Mouse (Mus musculus) kidney, adult 2 months (tissue): ENCODE data around the gene Ston1. TPM values are rescaled to one million over a fixed set of nuclear protein-coding genes. Genes with fewer than 3 reads are reported as not detected.
A peak's percentile ranks its signal among the peaks of the same experiment; 100 is the strongest.

ENCODE experiments used
- DNase-seq: peaks from one replicate; pipeline ENCODE4 v3.0.0; 2021
- H3K27ac ChIP-seq: fragments of 200-500 bp; 2 replicates; pipeline ENCODE4 v1.5.1; 2012; ENCODE audit warnings: low read depth, low read length, control low read depth, inconsistent platforms; ENCODE audit not compliant: insufficient read depth
- H3K27me3 ChIP-seq: fragments of 200-500 bp; replicated peaks from 2 replicates; pipeline ENCODE4 v1.6.1; 2012; ENCODE audit warnings: mild to moderate bottlenecking, moderate library complexity, low read length, inconsistent platforms; ENCODE audit not compliant: control insufficient read depth, insufficient read depth
- H3K36me3 ChIP-seq: fragments of 200-500 bp; 2 replicates; pipeline ENCODE4 v1.6.1; 2012; ENCODE audit warnings: mild to moderate bottlenecking, moderate library complexity, low read length, inconsistent platforms; ENCODE audit not compliant: control insufficient read depth, insufficient read depth
- H3K4me1 ChIP-seq: fragments of 200-500 bp; 2 replicates; pipeline ENCODE4 v1.6.1; 2011; ENCODE audit warnings: low read length; ENCODE audit not compliant: control insufficient read depth, insufficient read depth
- H3K4me3 ChIP-seq: fragments of 200-500 bp; 2 replicates; pipeline ENCODE4 v1.5.1; 2011; ENCODE audit warnings: mild to moderate bottlenecking, low read depth, low read length, control low read depth; ENCODE audit not compliant: insufficient read depth
- CTCF ChIP-seq: fragments of 200-500 bp; conservative IDR thresholded peaks from 2 replicates; pipeline ENCODE4 v1.5.1; 2011; ENCODE audit warnings: low read depth, mild to moderate bottlenecking, control low read depth, low read length, moderate library complexity, mixed read lengths; ENCODE audit not compliant: insufficient read depth, insufficient read length
- POLR2A ChIP-seq: fragments of 200-500 bp; IDR thresholded peaks from one replicate; pipeline ENCODE4 v1.6.1; 2011; ENCODE audit warnings: low read depth, low read length, control low read depth
- WGBS: fragments of 180-500 bp; shearing (Covaris S2); methylation state at CpG from one replicate; pipeline ENCODE4 v1.1.7; 2018; 5-methylcytosine and 5-hydroxymethylcytosine counted together
- polyA plus RNA-seq: library from polyadenylated mRNA; depleted of rRNA; stranded (reverse); fragments of >200 nt; gene quantifications from 2 replicates; pipeline ENCODE4 v1.2.3, GENCODE M21; 2012

Ston1 gene
- polyA plus RNA-seq, 1 experiment: 25.6 TPM

- peaks cover 21% of the 10 kb centered on the region for H3K4me1 ChIP-seq
- WGBS: 62% methylated on average over 3 of the region's 3 CpGs
Measured at GRCm38 (mm10) chr17:88632631-88633030, 35.1 kb downstream of the Ston1 start.

GRCm38 (mm10) chr17:88636076-88636475 lies 38.6 kb downstream of the Ston1 start:
- 70% methylated on average over 14 of the region's 14 CpGs for WGBS
- TF ChIP-seq CTCF: no peak
- no peak for TF ChIP-seq POLR2A
- no peaks in the 10 kb centered on the region for H3K27me3 ChIP-seq
- H3K36me3 ChIP-seq: no peaks in the 10 kb centered on the region; the same call in 1 of the 2 replicates
- H3K4me1 ChIP-seq: peaks cover 9% of the 10 kb centered on the region
- no peak overlapping the region for H3K27ac ChIP-seq
- no peak for DNase-seq
- no peak overlapping the region for H3K4me3 ChIP-seq

More at GRCm38 (mm10) chr17:88632631-88633030, 35.1 kb downstream of the Ston1 start:
- H3K4me3 ChIP-seq: no peak overlapping the region
- H3K36me3 ChIP-seq: no peaks in the 10 kb centered on the region; the same call in 1 of the 2 replicates
- no peaks in the 10 kb centered on the region for H3K27me3 ChIP-seq
- no peak overlapping the region for H3K27ac ChIP-seq
- DNase-seq: no peak
- TF ChIP-seq POLR2A: no peak
- TF ChIP-seq CTCF: no peak

- Histone ChIP-seq H3K36me3 (peaks cover 1% of the 10 kb centered on the region; the same call in 1 of the 2 replicates), H3K27me3 (no peaks in the 10 kb centered on the region), H3K4me1 (peaks cover 9% of the 10 kb centered on the region), H3K27ac (0 out of 2 replicates have a peak overlapping the region, but pooled peaks have one; percentile 24), H3K4me3 (no peak overlapping the region)
- peak; percentile 35 for DNase-seq
- 41% methylated on average over 12 of the region's 12 CpGs for WGBS
- TF ChIP-seq CTCF (0 out of 2 replicates have a peak, but pooled peaks have one; percentile 24), POLR2A (no peak)
Measured at GRCm38 (mm10) chr17:88636587-88636986, 39.1 kb downstream of the Ston1 start.

GRCm38 (mm10) chr17:88641012-88641411 lies 43.5 kb downstream of the Ston1 start:
- Histone ChIP-seq H3K36me3 (peaks cover 1% of the 10 kb centered on the region; the same call in 1 of the 2 replicates), H3K4me1 (peaks cover 4% of the 10 kb centered on the region; the same call in 1 of the 2 replicates), H3K4me3 (no peak overlapping the region), H3K27ac (no peak overlapping the region), H3K27me3 (no peaks in the 10 kb centered on the region)
- no peak for TF ChIP-seq POLR2A
- TF ChIP-seq CTCF: peak; percentile 54
- 22% methylated on average over 6 of the region's 6 CpGs for WGBS
- peak; percentile 73 for DNase-seq

GRCm38 (mm10) chr17:88641836-88642235 lies 44.4 kb downstream of the Ston1 start:
- WGBS: 90% methylated on average over 8 of the region's 8 CpGs
- Histone ChIP-seq H3K27me3 (no peaks in the 10 kb centered on the region), H3K27ac (no peak overlapping the region), H3K36me3 (peaks cover 1% of the 10 kb centered on the region; the same call in 1 of the 2 replicates), H3K4me1 (peaks cover 4% of the 10 kb centered on the region; the same call in 1 of the 2 replicates), H3K4me3 (no peak overlapping the region)
- TF ChIP-seq CTCF: no peak
- no peak for TF ChIP-seq POLR2A
- DNase-seq: no peak

- 84% methylated on average over 7 of the region's 7 CpGs for WGBS
- no peaks in the 10 kb centered on the region for H3K27me3 ChIP-seq
- peaks cover 4% of the 10 kb centered on the region; the same call in 1 of the 2 replicates for H3K36me3 ChIP-seq
- TF ChIP-seq CTCF: no peak
- TF ChIP-seq POLR2A: no peak
- peaks cover 4% of the 10 kb centered on the region; the same call in 1 of the 2 replicates for H3K4me1 ChIP-seq
- no peak for DNase-seq
- H3K27ac ChIP-seq: no peak overlapping the region
- H3K4me3 ChIP-seq: no peak overlapping the region
Measured at GRCm38 (mm10) chr17:88644876-88645275, 47.4 kb downstream of the Ston1 start.

- H3K27ac ChIP-seq: no peak overlapping the region
- TF ChIP-seq CTCF (no peak), POLR2A (no peak)
- H3K4me1 ChIP-seq: peaks cover 3% of the 10 kb centered on the region; the same call in 1 of the 2 replicates
- no peak for DNase-seq
- no peak overlapping the region for H3K4me3 ChIP-seq
- no peaks in the 10 kb centered on the region for H3K27me3 ChIP-seq
- WGBS: 92% methylated on average over 11 of the region's 11 CpGs
- H3K36me3 ChIP-seq: peaks cover 4% of the 10 kb centered on the region; the same call in 1 of the 2 replicates
Measured at GRCm38 (mm10) chr17:88645299-88645698, 47.8 kb downstream of the Ston1 start.

- no peaks in the 10 kb centered on the region for H3K4me1 ChIP-seq
- TF ChIP-seq CTCF (no peak), POLR2A (no peak)
- no peak for DNase-seq
- WGBS: 100% methylated on average over 3 of the region's 3 CpGs
- H3K27ac ChIP-seq: no peak overlapping the region
- no peak overlapping the region for H3K4me3 ChIP-seq
- peaks cover 3% of the 10 kb centered on the region; the same call in 1 of the 2 replicates for H3K36me3 ChIP-seq
- H3K27me3 ChIP-seq: no peaks in the 10 kb centered on the region
Measured at GRCm38 (mm10) chr17:88647149-88647548, 49.7 kb downstream of the Ston1 start.
